Mouse (Mus musculus): Measurements from ENCODE around the gene Wfdc5. TPM values are rescaled to one million over a fixed set of nuclear protein-coding genes. Genes with fewer than 3 reads are reported as not detected.

Gene Wfdc5
- polyA plus RNA-seq, 1 experiment from 2014 or later = not detected

Other genes starting within 250 kb of the Wfdc5 start
- 346 and 381 TPM in 2 replicates for gene Ywhab, start 187.8 kb downstream of the Wfdc5 start, polyA plus RNA-seq (2016; fragmentation: Nextera tagmentation; extraction: Ambion mirVana)
- gene Pabpc1l, start 157.3 kb downstream of the Wfdc5 start, polyA plus RNA-seq (2016; fragmentation: Nextera tagmentation; extraction: Ambion mirVana) = 2.1 and 2.2 TPM in 2 replicates
- gene Stk4, start 112.4 kb downstream of the Wfdc5 start, polyA plus RNA-seq (2016; fragmentation: Nextera tagmentation; extraction: Ambion mirVana) = 27.7 and 28.8 TPM in 2 replicates
- gene Tomm34, start 111.6 kb downstream of the Wfdc5 start, polyA plus RNA-seq (2016; fragmentation: Nextera tagmentation; extraction: Ambion mirVana) = 43.4 and 46.2 TPM in 2 replicates
- 0.06 and 0.23 TPM in 2 replicates for gene Kcns1, start 11.6 kb downstream of the Wfdc5 start, polyA plus RNA-seq (2016; fragmentation: Nextera tagmentation; extraction: Ambion mirVana)
- gene Wfdc12, start 7.9 kb upstream of the Wfdc5 start, polyA plus RNA-seq (2016; fragmentation: Nextera tagmentation; extraction: Ambion mirVana) = not detected in 2 replicates
- not detected in 2 replicates for gene Wfdc15a, start 17.4 kb upstream of the Wfdc5 start, polyA plus RNA-seq (2016; fragmentation: Nextera tagmentation; extraction: Ambion mirVana)
- not detected in 2 replicates for gene Wfdc15b, start 38.9 kb upstream of the Wfdc5 start, polyA plus RNA-seq (2016; fragmentation: Nextera tagmentation; extraction: Ambion mirVana)
- gene Svs2, start 55.7 kb upstream of the Wfdc5 start, polyA plus RNA-seq (2016; fragmentation: Nextera tagmentation; extraction: Ambion mirVana) = not detected in 2 replicates
- not detected in 2 replicates for gene Svs3b, start 73.9 kb upstream of the Wfdc5 start, polyA plus RNA-seq (2016; fragmentation: Nextera tagmentation; extraction: Ambion mirVana)
- gene Svs4, start 95.7 kb upstream of the Wfdc5 start, polyA plus RNA-seq (2016; fragmentation: Nextera tagmentation; extraction: Ambion mirVana) = not detected in 2 replicates
- gene Svs3a, start 106.5 kb upstream of the Wfdc5 start, polyA plus RNA-seq (2016; fragmentation: Nextera tagmentation; extraction: Ambion mirVana) = not detected in 2 replicates
- not detected in 2 replicates for gene Svs6, start 134.0 kb upstream of the Wfdc5 start, polyA plus RNA-seq (2016; fragmentation: Nextera tagmentation; extraction: Ambion mirVana)
- gene Svs5, start 150.0 kb upstream of the Wfdc5 start, polyA plus RNA-seq (2016; fragmentation: Nextera tagmentation; extraction: Ambion mirVana) = not detected in 2 replicates
- gene Slpi, start 206.4 kb upstream of the Wfdc5 start, polyA plus RNA-seq (2016; fragmentation: Nextera tagmentation; extraction: Ambion mirVana) = 0.28 TPM in 1 of 2 replicates, not detected in the other
- gene Rbpjl, start 220.4 kb upstream of the Wfdc5 start, polyA plus RNA-seq (2016; fragmentation: Nextera tagmentation; extraction: Ambion mirVana) = 0.13 and 0.18 TPM in 2 replicates
- gene Matn4, start 222.4 kb upstream of the Wfdc5 start, polyA plus RNA-seq (2016; fragmentation: Nextera tagmentation; extraction: Ambion mirVana) = 8.2 and 9.0 TPM in 2 replicates